Mouse (Mus musculus): ENCODE results near the gene B230104I21Rik. TPM values are rescaled to one million over a fixed set of nuclear protein-coding genes. Genes with fewer than 3 reads are reported as not detected.
A peak's percentile ranks its signal among the peaks of the same experiment; 100 is the strongest.

B230104I21Rik gene
- polyA plus RNA-seq, 1 experiment from 2014 or later: 0.17 TPM

DNA sequence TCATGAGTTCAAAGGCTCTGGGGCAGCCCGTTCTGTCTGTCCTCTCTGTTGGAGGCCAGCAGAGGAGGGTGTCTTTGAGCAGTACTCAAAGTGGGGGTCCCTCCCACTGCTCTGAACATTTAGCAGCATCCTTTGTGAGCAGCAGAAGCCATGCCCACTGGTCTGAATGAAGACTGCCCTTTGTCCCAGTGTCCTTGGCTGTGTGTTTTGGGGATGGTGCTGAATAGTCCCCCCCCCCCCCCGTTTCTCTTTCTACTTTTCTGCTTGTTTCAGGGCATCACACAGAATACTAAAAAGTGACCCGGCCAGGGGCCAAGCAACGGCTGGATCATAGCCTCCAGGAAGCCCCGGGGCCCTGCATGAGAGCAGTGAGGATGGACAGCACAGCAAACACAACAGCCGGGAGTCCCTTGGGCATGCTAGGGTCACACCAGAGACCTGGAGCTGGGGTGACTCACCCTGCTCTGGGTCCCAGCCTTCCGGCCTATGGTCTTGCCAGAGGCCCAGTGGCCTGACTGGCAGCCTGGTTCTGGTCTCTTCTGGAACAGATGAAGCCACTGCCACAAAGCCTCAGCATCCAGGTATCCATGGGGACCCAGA, 58.3 kb downstream of the B230104I21Rik start:
- Histone ChIP-seq H3K36me3 (ENCODE audit: control insufficient read depth, insufficient read depth) (no peaks in the 10 kb centered on the region), H3K9me3 (replicated peaks; ENCODE audit: control insufficient read depth, low read length) (no peaks in the 10 kb centered on the region), H3K27me3 (ENCODE audit: control insufficient read depth, insufficient read depth, low read length) (no peaks in the 10 kb centered on the region), H3K27ac (ENCODE audit: low read length) (peak overlapping the region; percentile 92), H3K9ac (ENCODE audit: low read length) (peak overlapping the region; percentile 11), H3K4me2 (ENCODE audit: low read depth, low read length) (no peak overlapping the region), H3K4me3 (ENCODE audit: low read length) (no peak overlapping the region), H3K4me1 (ENCODE audit: control insufficient read depth, insufficient read depth, low read length) (peaks cover 38% of the 10 kb centered on the region)
- ATAC-seq (replicated peaks; ENCODE audit: extremely low read depth, insufficient read depth, low FRiP score): no peak
- WGBS: 49% methylated on average over 7 of the region's 7 CpGs

DNA sequence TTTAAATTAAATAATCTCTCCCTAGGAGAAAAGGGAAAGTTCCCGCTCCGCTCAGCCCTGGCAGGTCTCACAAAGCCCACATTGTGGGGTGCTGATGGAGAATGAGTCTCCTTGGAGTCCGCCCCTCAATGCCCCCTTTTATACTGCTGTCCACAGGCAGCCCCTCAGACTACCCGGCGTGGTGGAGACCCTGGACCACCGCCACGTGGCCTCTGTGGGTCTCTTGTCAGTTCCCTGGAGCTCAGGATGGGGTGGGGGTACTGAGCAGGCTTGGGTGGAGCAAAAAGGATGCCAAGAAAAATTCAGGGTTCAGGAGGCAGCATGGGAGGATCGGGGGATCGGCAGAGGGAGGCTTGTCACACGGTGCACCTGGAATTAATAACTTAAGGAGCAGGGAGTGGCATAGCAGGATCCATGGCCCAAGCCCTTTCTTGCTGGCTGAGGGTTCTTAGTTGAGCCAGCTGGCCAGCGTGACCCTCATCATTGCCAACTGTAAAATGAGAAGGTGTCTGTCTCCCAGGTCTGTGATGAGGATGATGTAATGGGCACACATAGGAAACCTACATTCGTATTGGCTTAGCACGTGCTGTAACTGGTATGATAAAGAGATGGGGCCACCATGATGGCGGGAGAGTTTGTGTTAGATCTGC, 60.9 kb downstream of the B230104I21Rik start:
- 83% methylated on average over 14 of the region's 14 CpGs for WGBS
- Histone ChIP-seq H3K27ac (ENCODE audit: low read length) (no peak overlapping the region), H3K9ac (ENCODE audit: low read length) (no peak overlapping the region), H3K36me3 (ENCODE audit: control insufficient read depth, insufficient read depth) (no peaks in the 10 kb centered on the region), H3K9me3 (replicated peaks; ENCODE audit: control insufficient read depth, low read length) (no peaks in the 10 kb centered on the region), H3K4me3 (ENCODE audit: low read length) (no peak overlapping the region), H3K4me2 (ENCODE audit: low read depth, low read length) (no peak overlapping the region), H3K27me3 (ENCODE audit: control insufficient read depth, insufficient read depth, low read length) (no peaks in the 10 kb centered on the region), H3K4me1 (ENCODE audit: control insufficient read depth, insufficient read depth, low read length) (peaks cover 37% of the 10 kb centered on the region)
- ATAC-seq (replicated peaks; ENCODE audit: extremely low read depth, insufficient read depth, low FRiP score): no peak

Other genes starting within 250 kb of the B230104I21Rik start
- gene Trp73, start 195.9 kb upstream of the B230104I21Rik start, polyA plus RNA-seq (2015; fragmentation: Nextera tagmentation; extraction: Ambion mirVana): 0.20 and 0.31 TPM in 2 replicates
- 23.5 and 24.4 TPM in 2 replicates for gene Wrap73, start 193.8 kb upstream of the B230104I21Rik start, polyA plus RNA-seq (2015; fragmentation: Nextera tagmentation; extraction: Ambion mirVana)
- gene Tprgl, start 175.5 kb upstream of the B230104I21Rik start, polyA plus RNA-seq (2015; fragmentation: Nextera tagmentation; extraction: Ambion mirVana): 143 and 147 TPM in 2 replicates
- 33.8 and 38.8 TPM in 2 replicates for gene Megf6, start 165.4 kb upstream of the B230104I21Rik start, polyA plus RNA-seq (2015; fragmentation: Nextera tagmentation; extraction: Ambion mirVana)
- 4.3 and 5.3 TPM in 2 replicates for gene Arhgef16, start 34.5 kb upstream of the B230104I21Rik start, polyA plus RNA-seq (2015; fragmentation: Nextera tagmentation; extraction: Ambion mirVana)